Mouse (Mus musculus) CH12.LX (cell line): ENCODE measurements at regions not wholly inside any gene's neighbourhood (a gene's known extent, or its start where the extent isn't known, plus 50 kb on each side); places are given as distances from the start of the nearest gene placed in this dataset.

Experiments used
- JUND ChIP-seq: conservative IDR thresholded peaks from 2 replicates; pipeline ENCODE4 v1.6.1; 2011; ENCODE audit warnings: low read depth, low read length, improper control_type of control experiment
- MAFK ChIP-seq: IDR thresholded peaks from 2 replicates; pipeline ENCODE4 v1.6.1; 2011; ENCODE audit warnings: low read length, improper control_type of control experiment; ENCODE audit not compliant: insufficient replicate concordance
- POLR2AphosphoS2 ChIP-seq: IDR thresholded peaks from 2 replicates; pipeline ENCODE4 v1.6.1; 2011; ENCODE audit warnings: low read depth, low read length, improper control_type of control experiment
- UBTF ChIP-seq: IDR thresholded peaks from 2 replicates; pipeline ENCODE4 v1.6.1; 2012; ENCODE audit warnings: low read depth, mild to moderate bottlenecking, inconsistent platforms, low read length, improper control_type of control experiment, moderate library complexity

GRCm38 (mm10) chr5:46006691-46007090, 149.3 kb upstream of the Lcorl start:
- TF ChIP-seq JUND (no peak), MAFK (no peak), POLR2AphosphoS2 (no peak), UBTF (no peak)
